Mouse (Mus musculus) limb, embryonic 14.5 days (tissue): ENCODE results near the gene Tex26. TPM values are rescaled to one million over a fixed set of nuclear protein-coding genes. Genes with fewer than 3 reads are reported as not detected.

Source experiments
- ATAC-seq: fragments of 200-750 bp; cut with Nextera tagmentation; 2 replicates; pipeline ENCODE4 v1.8.0; 2017; ENCODE audit warnings: low read depth, moderate number of reproducible peaks, moderate TSS enrichment; ENCODE audit not compliant: low FRiP score
- DNase-seq: peaks from one replicate; pipeline ENCODE4 v3.0.0-alpha.2; 2015; ENCODE audit warnings: low spot score
- H3K27ac ChIP-seq: fragments of 300-500 bp; sonication (generic); replicated peaks from 2 replicates; pipeline ENCODE4 v1.5.1; 2014; ENCODE audit warnings: low read depth, mild to moderate bottlenecking, low read length, moderate library complexity, mixed read lengths
- H3K27me3 ChIP-seq: fragments of 300-500 bp; sonication (generic); 2 replicates; pipeline ENCODE4 v1.6.1; 2014; ENCODE audit warnings: low read length, mixed read lengths; ENCODE audit not compliant: control insufficient read depth, insufficient read depth
- H3K36me3 ChIP-seq: fragments of 300-500 bp; sonication (generic); 2 replicates; pipeline ENCODE4 v1.6.1; 2014; ENCODE audit warnings: mild to moderate bottlenecking, low read length, moderate library complexity, mixed read lengths; ENCODE audit not compliant: control insufficient read depth, insufficient read depth
- H3K4me1 ChIP-seq: fragments of 300-500 bp; sonication (generic); 2 replicates; pipeline ENCODE4 v1.6.1; 2014; ENCODE audit warnings: antibody characterized with exemption, low read length, mixed read lengths; ENCODE audit not compliant: control insufficient read depth, insufficient read depth
- H3K4me2 ChIP-seq: fragments of 300-500 bp; sonication (generic); replicated peaks from 2 replicates; pipeline ENCODE4 v1.6.1; 2014; ENCODE audit warnings: low read depth, mild to moderate bottlenecking, low read length, moderate library complexity; ENCODE audit not compliant: severe bottlenecking
- H3K4me3 ChIP-seq: fragments of 300-500 bp; sonication (generic); replicated peaks from 2 replicates; pipeline ENCODE4 v1.5.1; 2014; ENCODE audit warnings: low read length
- H3K9ac ChIP-seq: fragments of 300-500 bp; sonication (generic); 2 replicates; pipeline ENCODE4 v1.6.1; 2014; ENCODE audit warnings: mild to moderate bottlenecking, low read depth, low read length, moderate library complexity; ENCODE audit not compliant: severe bottlenecking
- H3K9me3 ChIP-seq: fragments of 300-500 bp; sonication (generic); 2 replicates; pipeline ENCODE4 v1.6.1; 2016; ENCODE audit warnings: low read length; ENCODE audit not compliant: control insufficient read depth
- POLR2A ChIP-seq: fragments of 200-500 bp; IDR thresholded peaks from 2 replicates; pipeline ENCODE4 v1.8.0; 2012; ENCODE audit warnings: inconsistent platforms, mild to moderate bottlenecking, moderate library complexity, borderline replicate concordance; ENCODE audit not compliant: insufficient read depth, insufficient read length; ENCODE audit errors: extremely low read depth
- WGBS: fragments of 180-500 bp; shearing (Covaris S2); extraction: QIAGEN DNeasy Blood & Tissue Kit; methylation state at CpG from one replicate; pipeline ENCODE4 v1.1.7; 2014; 5-methylcytosine and 5-hydroxymethylcytosine counted together
- polyA plus RNA-seq, 2 experiments: library from polyadenylated mRNA; depleted of rRNA in 1 of 2; stranded (reverse) in 1 of 2; unstranded in 1 of 2; fragments of >200 nt; fragmentation: Nextera tagmentation in 1 of 2; extraction: Ambion mirVana in 1 of 2; gene quantifications; 2 replicates each; pipeline versions ENCODE4 v1.2.1 to v1.2.3; 2012 to 2014

The Tex26 gene
- polyA plus RNA-seq, 2 experiments, result 0.36 to 0.50 TPM

GRCm38 (mm10) chr5:149434141-149434690, 5.2 kb upstream of the Tex26 start:
- no peak for TF ChIP-seq POLR2A
- Histone ChIP-seq H3K27me3 (no peaks in the 10 kb centered on the region), H3K36me3 (no peaks in the 10 kb centered on the region), H3K9ac (no peak overlapping the region), H3K4me3 (no peak overlapping the region), H3K4me2 (no peak overlapping the region), H3K27ac (no peak overlapping the region), H3K9me3 (no peaks in the 10 kb centered on the region), H3K4me1 (peaks cover 2% of the 10 kb centered on the region; the same call in 1 of the 2 replicates)
- 27% methylated on average over 9 of the region's 9 CpGs for WGBS
- ATAC-seq, result no peak
- no peak for DNase-seq

DNA sequence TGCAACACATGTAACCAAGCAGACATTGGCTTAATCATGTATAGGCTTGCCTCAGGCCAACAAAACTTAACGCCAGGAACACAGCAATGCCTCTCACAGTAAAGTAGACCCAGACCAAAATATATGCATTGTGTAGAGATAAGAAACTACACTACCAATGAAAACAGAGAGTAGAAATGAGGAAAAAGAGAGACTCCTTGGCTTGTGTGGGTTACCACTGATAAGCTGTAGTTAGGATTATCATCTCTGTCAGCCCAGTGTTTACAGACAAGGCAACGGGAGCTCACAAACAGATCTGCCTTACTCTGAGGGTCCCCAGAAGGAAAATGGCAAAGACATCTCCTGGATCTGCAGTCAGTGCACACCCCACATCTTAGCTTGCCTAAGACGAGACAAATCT, 2.9 kb upstream of the Tex26 start:
- no peaks in the 10 kb centered on the region for H3K27me3 ChIP-seq
- no peak overlapping the region for H3K4me3 ChIP-seq
- H3K9ac ChIP-seq, result no peak overlapping the region
- ATAC-seq (no peak), DNase-seq (no peak)
- 67% methylated on average over 3 of the region's 3 CpGs for whole genome bisulfite sequencing
- peaks cover 19% of the 10 kb centered on the region for H3K4me1 ChIP-seq
- no peak overlapping the region for H3K4me2 ChIP-seq
- H3K27ac ChIP-seq, result no peak overlapping the region
- no peaks in the 10 kb centered on the region for H3K9me3 ChIP-seq
- TF ChIP-seq POLR2A, result no peak
- H3K36me3 ChIP-seq, result no peaks in the 10 kb centered on the region

- no peaks in the 10 kb centered on the region for H3K36me3 ChIP-seq
- WGBS, result 54% methylated on average over 6 of the region's 6 CpGs
- ATAC-seq (no peak), DNase-seq (no peak)
- no peak for TF ChIP-seq POLR2A
- no peaks in the 10 kb centered on the region for H3K9me3 ChIP-seq
- H3K4me1 ChIP-seq, result peaks cover 25% of the 10 kb centered on the region
- no peak overlapping the region for H3K4me2 ChIP-seq
- no peak overlapping the region for H3K9ac ChIP-seq
- H3K27me3 ChIP-seq, result no peaks in the 10 kb centered on the region
- no peak overlapping the region for H3K4me3 ChIP-seq
- no peak overlapping the region for H3K27ac ChIP-seq
These were observed 2.3 kb upstream of the Tex26 start for GRCm38 (mm10) chr5:149437150-149437549.

DNA sequence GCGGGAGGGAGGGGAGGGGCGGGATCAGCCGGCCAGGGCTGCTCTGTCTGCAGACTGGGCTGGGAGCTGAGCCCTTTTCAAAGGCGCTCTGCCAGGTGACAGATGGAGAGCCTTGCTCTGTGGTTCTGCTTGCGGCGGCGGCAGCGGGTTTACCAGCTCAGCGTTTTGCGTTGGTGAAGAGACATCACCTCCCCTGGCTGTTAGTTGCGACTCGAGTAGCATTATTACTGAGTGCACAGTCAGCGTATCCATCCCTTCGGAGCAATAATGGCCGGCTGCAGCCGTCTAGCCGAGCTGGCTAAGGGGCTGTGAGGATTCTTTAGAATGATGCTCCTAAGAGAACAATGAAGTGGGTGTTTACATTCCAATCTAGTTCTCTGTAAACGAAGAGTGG, 717 bp downstream of the Tex26 start:
- peak overlapping the region; percentile 45 for H3K4me3 ChIP-seq
- peak overlapping the region; percentile 75 for H3K27ac ChIP-seq
- no peak for TF ChIP-seq POLR2A
- H3K9me3 ChIP-seq, result no peaks in the 10 kb centered on the region
- peak overlapping the region; percentile 94 for H3K4me2 ChIP-seq
- peak overlapping the region; percentile 52 for H3K9ac ChIP-seq
- H3K36me3 ChIP-seq, result no peaks in the 10 kb centered on the region
- no peaks in the 10 kb centered on the region for H3K27me3 ChIP-seq
- DNase-seq, result peak; percentile 67
- WGBS, result under 1% methylated on average over 18 of the region's 18 CpGs
- peak; percentile 78 for ATAC-seq
- H3K4me1 ChIP-seq, result peaks cover 24% of the 10 kb centered on the region

DNA sequence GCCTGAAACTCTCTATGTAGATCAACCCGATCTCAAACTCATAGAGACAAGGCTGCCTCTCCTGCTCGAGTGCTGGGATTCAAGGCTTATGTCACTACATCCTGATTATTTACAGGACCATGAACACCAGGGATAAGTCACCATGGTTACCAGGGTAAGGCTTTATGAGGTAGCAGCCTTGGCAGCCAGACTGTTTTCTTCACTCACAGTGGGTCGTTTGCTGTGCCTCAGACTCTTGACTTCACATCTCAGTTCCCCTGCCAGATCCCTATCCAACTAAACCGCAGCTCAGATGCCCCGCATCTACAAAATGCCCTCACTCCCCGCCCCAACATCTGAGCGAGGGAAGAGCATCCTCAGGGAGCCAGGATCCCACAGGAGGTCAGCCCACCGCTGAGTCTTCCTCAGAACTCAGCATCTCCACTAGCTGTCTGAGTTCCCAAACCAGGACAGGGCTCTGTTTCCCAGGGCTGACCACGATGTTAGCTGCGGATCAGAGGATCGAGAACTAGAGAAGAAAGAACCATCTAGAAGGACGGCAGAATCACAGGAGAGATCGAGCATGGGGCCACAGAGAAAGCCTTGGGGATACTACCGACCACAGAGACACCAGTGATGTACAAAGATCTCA, 2.3 kb downstream of the Tex26 start:
- Histone ChIP-seq H3K4me3 (no peak overlapping the region), H3K9me3 (no peaks in the 10 kb centered on the region), H3K9ac (no peak overlapping the region), H3K27me3 (no peaks in the 10 kb centered on the region), H3K4me1 (peaks cover 24% of the 10 kb centered on the region), H3K36me3 (no peaks in the 10 kb centered on the region), H3K27ac (no peak overlapping the region), H3K4me2 (no peak overlapping the region)
- ATAC-seq (peak; percentile 32; the same call in 1 of the 2 replicates), DNase-seq (peak; percentile 59)
- no peak for TF ChIP-seq POLR2A
- 48% methylated on average over 14 of the region's 14 CpGs for WGBS
